Mouse (Mus musculus) lung, postnatal 4 days (tissue): ENCODE data around the gene 5330417H12Rik.
A peak's percentile ranks its signal among the peaks of the same experiment; 100 is the strongest.

Experiments used
- DNase-seq, 2 experiments: peaks; one replicate each; pipeline ENCODE4 v3.0.0; 2021

5330417H12Rik gene

GRCm38 (mm10) chr7:107624432-107624831 is 529 bp downstream of the 5330417H12Rik start:
- no peak for DNase-seq

GRCm38 (mm10) chr7:107620137-107620536 is 4.8 kb downstream of the 5330417H12Rik start:
- no peak for DNase-seq

DNA sequence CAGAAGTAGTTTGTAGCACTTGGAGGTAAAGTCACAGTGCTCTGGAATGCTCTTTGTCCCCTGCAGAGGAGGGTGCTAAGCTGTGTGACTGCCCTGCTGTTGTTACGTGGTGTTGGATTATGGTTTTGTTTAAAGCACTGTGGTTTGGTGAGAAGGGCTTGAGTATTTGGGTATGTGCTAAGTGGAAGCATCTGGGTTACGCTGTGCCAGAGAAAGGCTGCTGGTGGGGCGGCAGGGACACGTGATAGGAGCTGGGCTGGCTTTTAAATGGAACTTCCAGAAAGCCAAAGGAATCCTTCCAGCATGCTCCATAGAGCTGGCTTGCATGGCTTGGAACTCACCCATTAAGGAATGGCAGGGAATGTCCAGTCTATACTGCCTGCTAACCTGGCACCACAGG is 5.7 kb downstream of the 5330417H12Rik start:
- peak in 1 of 2 experiments; percentile 26 for DNase-seq

DNA sequence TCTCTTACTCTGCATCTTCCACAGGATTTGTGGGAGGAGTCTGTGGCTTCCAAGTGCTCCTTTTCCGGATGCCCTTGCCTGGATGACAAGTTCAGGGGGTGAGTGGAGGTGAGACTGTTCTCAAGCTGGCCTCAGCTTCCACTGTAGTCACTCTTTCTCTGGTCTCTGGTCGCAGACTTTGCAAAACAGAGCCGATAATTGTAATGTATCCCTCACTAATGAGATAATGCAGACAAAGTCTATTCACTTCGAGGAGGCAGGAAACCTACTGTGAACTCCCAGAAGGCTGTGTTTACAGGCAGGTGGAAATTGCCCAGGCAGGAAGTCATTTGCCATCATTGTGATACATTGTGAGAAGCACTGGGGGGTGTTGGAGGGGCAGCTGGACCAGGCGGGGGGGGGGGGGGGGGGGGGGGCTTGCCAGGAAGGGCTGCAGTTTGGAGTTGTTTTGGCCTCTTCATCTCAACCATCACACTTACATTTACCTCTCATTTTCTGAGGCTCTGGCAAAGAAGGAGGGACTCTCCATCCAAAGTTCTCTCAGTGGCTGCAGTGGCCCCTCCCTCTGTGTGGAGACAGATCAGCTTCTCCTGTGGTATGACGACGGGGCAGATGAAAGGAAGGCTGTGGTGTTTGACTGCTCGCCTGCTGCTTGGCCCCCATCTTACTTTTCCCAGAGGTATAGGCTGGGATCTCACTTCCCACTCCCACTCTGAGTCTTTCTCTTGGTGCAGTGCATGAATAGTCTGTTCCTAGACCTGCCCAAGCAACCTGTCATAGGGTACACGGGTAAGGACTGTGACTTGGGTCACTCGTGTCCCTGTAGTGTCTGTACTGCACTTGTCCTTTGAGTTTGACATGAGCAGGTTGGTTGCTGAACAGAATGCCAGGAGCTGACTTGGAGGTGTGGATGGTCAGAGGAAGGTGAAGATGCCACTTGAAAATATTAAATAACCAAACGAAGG is 6.7 kb downstream of the 5330417H12Rik start:
- DNase-seq: no peak

GRCm38 (mm10) chr7:107610880-107611279 is 14.1 kb downstream of the 5330417H12Rik start:
- no peak for DNase-seq

DNA sequence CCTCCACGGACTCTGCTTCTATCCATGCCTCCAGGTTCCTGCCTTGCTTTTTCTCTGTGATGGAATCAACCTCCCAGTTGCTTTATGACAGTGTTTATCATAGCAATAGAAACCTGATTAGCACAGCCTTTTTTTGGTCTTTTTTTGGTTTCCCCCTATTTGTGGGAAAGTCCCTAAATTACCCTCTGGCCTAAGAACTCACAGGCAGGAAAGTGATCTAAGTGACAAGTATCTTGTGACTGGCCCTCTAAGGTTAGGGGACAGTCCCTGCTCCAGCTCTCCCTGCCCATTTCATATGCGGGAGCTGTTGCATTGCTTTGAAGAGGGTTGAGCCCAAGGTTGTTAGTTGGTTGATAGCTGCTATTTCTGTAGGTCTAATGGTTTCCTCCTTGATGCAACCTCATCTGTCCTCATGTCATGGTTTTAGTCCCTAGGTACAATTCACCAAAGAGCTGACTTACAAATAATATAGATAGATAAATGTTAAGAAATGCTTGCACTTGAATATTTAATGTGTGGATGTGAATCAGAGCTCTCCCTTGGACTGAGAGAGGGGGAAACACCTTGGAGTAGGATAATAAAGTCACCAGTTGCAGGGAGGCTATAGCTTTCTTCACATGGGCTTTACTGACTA is 15.2 kb downstream of the 5330417H12Rik start:
- no peak for DNase-seq

DNA sequence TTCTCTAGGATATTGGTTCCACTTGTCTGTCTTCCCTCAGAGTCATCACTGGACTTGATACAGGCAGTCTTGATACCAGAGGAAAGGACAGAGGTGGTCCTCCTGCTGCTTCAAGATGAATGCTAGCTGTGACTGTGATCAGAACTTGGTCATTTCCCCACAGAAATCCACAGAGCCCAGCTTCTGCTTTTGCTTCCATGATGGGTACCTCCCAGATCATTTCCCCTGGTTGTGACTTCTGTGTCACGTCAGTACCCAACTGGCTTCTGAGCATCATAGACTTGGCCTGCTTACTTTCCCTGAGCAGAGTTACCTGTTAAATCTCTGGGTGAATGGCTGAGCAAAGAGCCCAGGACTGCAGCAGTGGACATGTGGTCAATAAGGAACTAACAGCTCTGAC is 17.2 kb downstream of the 5330417H12Rik start:
- no peak for DNase-seq

GRCm38 (mm10) chr7:107602913-107603312 is 22.0 kb downstream of the 5330417H12Rik start:
- DNase-seq: no peak

DNA sequence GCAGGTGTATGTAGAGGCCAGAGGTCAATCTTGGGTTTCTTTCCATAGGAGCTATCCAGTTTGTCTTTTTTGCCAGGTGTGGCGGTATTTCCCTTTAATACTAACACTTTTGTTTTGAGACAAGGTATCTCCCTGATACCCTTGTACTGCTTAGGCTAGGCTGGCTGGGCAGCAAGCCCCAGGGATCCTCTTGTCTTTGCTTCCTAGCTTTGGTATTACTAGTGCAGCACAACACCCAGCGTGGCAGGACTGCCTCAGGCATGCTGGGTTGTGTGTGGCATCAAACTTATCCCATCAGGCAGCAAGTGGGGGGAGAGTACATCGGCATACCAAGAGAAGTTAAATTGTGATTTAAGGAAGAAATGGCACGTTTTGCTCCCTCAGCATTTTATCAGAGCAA is 22.5 kb downstream of the 5330417H12Rik start:
- DNase-seq: no peak

DNA sequence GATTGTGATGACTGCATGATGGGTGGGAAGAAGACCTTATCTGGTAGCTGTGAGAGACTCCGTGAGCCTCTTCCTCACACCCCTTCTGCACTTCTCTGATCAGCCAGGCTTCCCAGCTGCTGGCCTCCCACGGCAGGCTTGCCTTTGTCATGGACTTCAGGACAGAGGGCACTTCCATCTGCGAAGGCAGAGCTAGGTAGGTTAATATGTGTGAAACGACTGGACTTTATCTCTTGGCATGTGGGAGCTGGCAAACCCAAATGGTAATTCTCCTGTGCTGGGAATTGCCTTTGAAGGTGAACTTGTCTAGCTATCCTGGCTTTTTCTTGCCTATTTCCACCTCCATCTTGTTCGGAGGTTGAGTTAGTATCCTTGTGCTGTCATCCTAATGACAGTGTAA is 24.3 kb downstream of the 5330417H12Rik start:
- DNase-seq: no peak

DNA sequence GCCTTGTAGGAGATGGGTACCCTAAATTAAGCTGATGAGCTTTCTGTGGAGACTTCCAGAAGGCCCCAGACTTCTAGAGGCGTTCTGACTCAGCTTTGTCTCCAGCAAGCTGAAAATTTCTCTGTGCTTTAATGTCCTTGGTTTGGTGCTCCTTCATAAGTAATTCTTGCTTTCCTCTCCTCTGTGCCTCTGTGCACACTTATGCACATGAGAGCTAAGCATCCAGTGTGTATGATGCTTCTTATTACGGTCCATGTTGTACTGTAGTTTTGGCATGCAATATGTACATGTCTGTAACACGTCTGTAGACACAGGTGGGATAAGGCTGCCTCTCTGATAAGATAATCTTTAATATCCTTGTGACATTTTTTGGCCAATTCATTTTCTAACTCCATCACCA is 27.0 kb downstream of the 5330417H12Rik start:
- DNase-seq: no peak

GRCm38 (mm10) chr7:107596753-107597152 is 28.2 kb downstream of the 5330417H12Rik start:
- DNase-seq: no peak

GRCm38 (mm10) chr7:107595426-107595825 is 29.5 kb downstream of the 5330417H12Rik start:
- DNase-seq: no peak

DNA sequence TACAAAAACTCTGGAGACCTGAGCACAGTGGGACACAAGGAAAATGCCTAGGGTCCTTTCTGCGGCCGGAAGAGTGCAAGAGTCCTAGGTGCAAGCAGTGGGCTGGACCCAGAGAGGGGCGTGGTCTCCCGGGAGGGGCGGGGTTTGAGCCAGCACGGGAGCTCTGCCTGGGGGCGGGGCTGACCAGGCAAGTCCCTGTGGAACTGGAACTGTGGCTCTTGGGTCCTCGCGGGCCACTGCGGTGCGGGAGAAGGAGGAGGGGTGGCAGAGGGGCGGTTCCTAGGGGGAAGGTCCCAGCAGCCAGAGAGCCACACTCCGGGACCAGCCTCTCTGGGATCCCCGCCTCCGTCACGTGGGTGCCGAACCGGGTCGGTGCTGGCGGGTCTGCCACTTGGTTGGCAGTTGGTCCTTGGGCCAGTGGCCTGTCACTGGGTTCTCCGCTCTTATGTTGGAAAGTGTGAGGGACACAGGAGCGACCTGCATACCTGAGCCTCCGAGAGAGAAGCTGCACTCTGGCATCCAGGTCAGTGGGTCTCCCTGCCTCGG is 30.0 kb downstream of the 5330417H12Rik start, which contains the start of gene Ppfibp2:
TSS of gene Ppfibp2 (plus strand) at position 351 of the 546 bp plus-strand sequence.
- DNase-seq: peak; percentile 96

- DNase-seq: peak; percentile 67
Measured at GRCm38 (mm10) chr7:107594325-107594856, 30.6 kb downstream of the 5330417H12Rik start.

DNA sequence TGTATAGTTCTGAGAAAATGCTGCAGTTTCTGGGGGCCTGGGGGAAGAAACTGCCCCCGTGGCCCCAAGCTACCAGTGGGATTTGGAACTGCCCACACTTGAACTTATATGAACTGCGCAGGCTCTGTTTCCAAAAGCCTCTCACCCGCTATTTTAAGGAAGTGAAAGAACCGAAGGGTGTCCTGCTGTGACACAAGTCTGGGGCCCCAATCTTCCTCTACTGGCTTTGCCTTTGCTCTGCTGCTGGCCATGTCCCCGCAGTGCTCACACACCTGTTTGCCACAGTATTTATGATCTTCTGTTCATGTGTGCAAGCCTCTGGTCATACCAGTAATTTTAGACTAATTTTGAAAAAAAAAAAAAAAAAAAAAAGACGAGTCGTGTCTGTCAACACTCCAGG is 31.1 kb downstream of the 5330417H12Rik start:
- DNase-seq: peak; percentile 25 to 35

DNA sequence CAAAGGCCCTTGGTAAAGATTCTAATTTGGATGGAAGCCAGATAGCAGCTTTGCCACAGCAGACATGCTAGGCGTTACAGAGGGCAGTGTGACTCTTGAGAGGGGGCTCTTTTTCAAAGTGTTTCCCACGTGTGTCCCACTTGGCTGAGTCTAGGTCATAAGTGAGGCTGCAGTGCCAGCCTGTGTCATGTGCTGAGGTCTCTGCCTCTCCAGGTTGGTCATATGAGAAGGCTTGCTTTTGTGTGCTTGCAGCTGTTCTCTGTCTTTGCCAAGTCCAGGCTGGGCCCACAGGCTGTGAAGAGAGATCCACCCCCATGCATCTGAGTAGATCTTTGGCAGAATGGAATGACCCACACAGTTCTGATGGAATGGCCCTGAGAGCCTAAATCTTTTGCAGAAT is 32.3 kb downstream of the 5330417H12Rik start:
- DNase-seq: no peak

DNA sequence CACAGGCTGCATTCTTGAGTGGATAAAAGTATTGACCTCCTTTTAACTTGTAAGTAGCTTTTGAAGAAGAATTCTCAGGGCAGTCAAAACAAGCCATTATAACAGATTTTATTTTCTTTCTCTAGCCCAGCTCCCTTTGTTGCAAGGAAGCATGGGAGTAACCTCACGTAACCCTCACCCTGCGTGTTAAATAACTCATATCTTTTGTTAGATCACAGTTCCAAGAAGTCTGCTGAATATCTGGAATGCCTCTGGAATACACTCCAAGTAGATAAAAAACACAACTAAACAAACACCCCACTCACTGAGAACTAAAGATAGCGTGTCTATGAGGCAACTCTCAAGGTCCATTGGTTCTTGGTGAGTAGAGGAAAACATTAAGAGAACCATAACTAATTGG is 50.7 kb downstream of the 5330417H12Rik start:
- DNase-seq: no peak
